Mouse (Mus musculus) left cerebral cortex, adult 6 months (tissue): ENCODE measurements around the gene Gdap1l1. TPM values are rescaled to one million over a fixed set of nuclear protein-coding genes. Genes with fewer than 3 reads are reported as not detected.

Source experiments
- long read RNA-seq, 2 experiments: library from polyadenylated mRNA; unstranded; transcript quantifications; one replicate each; pipeline ENCODE4 v2.0.0; 2019 to 2020
- polyA plus RNA-seq: library from polyadenylated mRNA; unstranded; fragments of <200 nt; fragmentation: Nextera tagmentation; gene quantifications from 2 replicates; pipeline ENCODE4 v1.2.3, GENCODE M21; 2021

Gdap1l1 gene
- polyA plus RNA-seq: 81.2 and 95.8 TPM in 2 replicates
- long read RNA-seq, experiment 1, transcript Gdap1l1-201 (6 exons, 2,220 nt): minor isoform, 115 of 278 reads
- long read RNA-seq, experiment 1, transcript Gdap1l1-202 (7 exons, 2,475 nt): major isoform, 130 of 278 reads
- long read RNA-seq, experiment 1, partial matches to known transcripts: 14 of 278 reads
- long read RNA-seq, experiment 1, other reads (novel, unspliced or antisense): 19 of 278 reads
- long read RNA-seq, experiment 2, transcript Gdap1l1-202 (7 exons, 2,475 nt): minor isoform, 17 of 97 reads
- long read RNA-seq, experiment 2, transcript Gdap1l1-201 (6 exons, 2,220 nt): major isoform, 52 of 97 reads
- long read RNA-seq, experiment 2, partial matches to known transcripts: 19 of 97 reads
- long read RNA-seq, experiment 2, other reads (novel, unspliced or antisense): 8 of 97 reads

GRCm38 (mm10) chr2:163438246-163438618 is at the start of gene Gdap1l1:
Gene Gdap1l1, plus strand, starts transcription at chr2:163438476.

GRCm38 (mm10) chr2:163397905-163398304 is 40.4 kb upstream of the Gdap1l1 start, which contains the start of gene Jph2:
Gene Jph2, minus strand, starts transcription at chr2:163397993.

GRCm38 (mm10) chr2:163424597-163424996 is 13.7 kb upstream of the Gdap1l1 start, which contains the start of gene Oser1:
Gene Oser1, minus strand, starts transcription at chr2:163424697.

GRCm38 (mm10) chr2:163472466-163472851 is 34.2 kb downstream of the Gdap1l1 start, which contains the start of gene Fitm2:
Gene Fitm2, minus strand, starts transcription at chr2:163472629.

GRCm38 (mm10) chr2:163492018-163492417 is 53.7 kb downstream of the Gdap1l1 start, which contains the start of gene R3hdml:
Gene R3hdml, plus strand, starts transcription at chr2:163492318.

Other genes starting within 250 kb of the Gdap1l1 start
- gene Tox2, start 235.4 kb upstream of the Gdap1l1 start, polyA plus RNA-seq: 21.4 and 40.2 TPM in 2 replicates
- gene Jph2, start 40.5 kb upstream of the Gdap1l1 start, polyA plus RNA-seq: 0.18 and 0.23 TPM in 2 replicates
- gene Oser1, start 13.8 kb upstream of the Gdap1l1 start, polyA plus RNA-seq: 29.6 and 38.1 TPM in 2 replicates
- gene Fitm2, start 34.2 kb downstream of the Gdap1l1 start, polyA plus RNA-seq: 7.7 and 8.3 TPM in 2 replicates
- gene R3hdml, start 53.8 kb downstream of the Gdap1l1 start, polyA plus RNA-seq: not detected in 2 replicates
- not detected in 2 replicates for gene Hnf4a, start 68.3 kb downstream of the Gdap1l1 start, polyA plus RNA-seq
- gene Ttpal, start 163.8 kb downstream of the Gdap1l1 start, polyA plus RNA-seq: 32.5 and 36.4 TPM in 2 replicates
- 31.1 and 48.0 TPM in 2 replicates for gene Serinc3, start 206.7 kb downstream of the Gdap1l1 start, polyA plus RNA-seq
- 258 and 346 TPM in 2 replicates for gene Pkig, start 219.9 kb downstream of the Gdap1l1 start, polyA plus RNA-seq